Mouse (Mus musculus) hindbrain, postnatal 0 days (tissue): ENCODE measurements at regions not wholly inside any gene's neighbourhood (a gene's known extent, or its start where the extent isn't known, plus 50 kb on each side); places are given as distances from the start of the nearest gene placed in this dataset.

Experiments used
- ATAC-seq: fragments of 200-750 bp; cut with Nextera tagmentation; 2 replicates; pipeline ENCODE4 v1.8.0; 2017; ENCODE audit warnings: mild to moderate bottlenecking, moderate TSS enrichment, moderate library complexity
- DNase-seq: peaks from one replicate; pipeline ENCODE4 v3.0.0-alpha.2; 2015; ENCODE audit warnings: low spot score
- H3K27ac ChIP-seq: fragments of 300-500 bp; sonication (generic); 2 replicates; pipeline ENCODE4 v1.5.1; 2014; ENCODE audit warnings: mild to moderate bottlenecking
- H3K27me3 ChIP-seq: fragments of 300-500 bp; sonication (generic); 2 replicates; pipeline ENCODE4 v1.6.1; 2014; ENCODE audit warnings: low read length, mixed read lengths; ENCODE audit not compliant: insufficient read depth
- H3K36me3 ChIP-seq: fragments of 300-500 bp; sonication (generic); 2 replicates; pipeline ENCODE4 v1.6.1; 2014; ENCODE audit warnings: low read length, mixed read lengths; ENCODE audit not compliant: insufficient read depth
- H3K4me1 ChIP-seq: fragments of 300-500 bp; sonication (generic); 2 replicates; pipeline ENCODE4 v1.6.1; 2014; ENCODE audit warnings: antibody characterized with exemption, low read length, mixed read lengths; ENCODE audit not compliant: insufficient read depth
- H3K4me2 ChIP-seq: fragments of 300-500 bp; sonication (generic); 2 replicates; pipeline ENCODE4 v1.6.1; 2014; ENCODE audit warnings: low read depth, mild to moderate bottlenecking, low read length, moderate library complexity, mixed read lengths
- H3K4me3 ChIP-seq: fragments of 300-500 bp; sonication (generic); 2 replicates; pipeline ENCODE4 v1.5.1; 2014; ENCODE audit warnings: low read length
- H3K9ac ChIP-seq: fragments of 300-500 bp; sonication (generic); replicated peaks from 2 replicates; pipeline ENCODE4 v1.6.1; 2014; ENCODE audit warnings: mild to moderate bottlenecking, low read length, moderate library complexity, mixed read lengths
- H3K9me3 ChIP-seq: fragments of 300-500 bp; sonication (generic); 2 replicates; pipeline ENCODE4 v1.6.1; 2016; ENCODE audit warnings: low read length, mixed read lengths
- CTCF ChIP-seq: IDR thresholded peaks from 2 replicates; pipeline ENCODE4 v1.5.1; 2016; ENCODE audit warnings: antibody characterized with exemption, control low read depth, low read depth
- WGBS: fragments of 180-500 bp; shearing (Covaris S2); extraction: QIAGEN DNeasy Blood & Tissue Kit; methylation state at CpG from one replicate; pipeline ENCODE4 v1.1.7; 2014; 5-methylcytosine and 5-hydroxymethylcytosine counted together

DNA sequence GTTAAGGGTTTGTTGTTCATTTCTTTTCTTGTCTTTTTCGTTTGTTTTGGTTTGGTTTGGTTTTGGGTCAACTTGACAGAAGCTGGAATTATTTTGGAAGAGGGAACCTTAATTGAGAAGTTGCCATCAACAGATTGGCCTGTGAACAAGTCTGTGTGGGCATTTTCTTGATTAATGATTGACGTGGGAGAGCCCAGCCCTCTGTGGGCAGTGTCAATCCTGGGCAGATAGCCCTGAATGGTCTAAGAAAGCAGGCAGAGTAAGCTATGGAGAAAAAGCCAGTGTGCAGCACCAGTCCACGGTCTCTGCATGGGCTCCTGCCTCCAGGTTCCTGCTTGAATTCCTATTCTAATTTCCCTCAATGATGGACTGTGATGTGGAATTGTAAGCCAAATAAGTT is 1031.4 kb downstream of the 9330182O14Rik start:
- Histone ChIP-seq H3K9me3 (no peaks in the 10 kb centered on the region), H3K4me3 (no peak overlapping the region), H3K36me3 (no peaks in the 10 kb centered on the region), H3K27ac (no peak overlapping the region), H3K9ac (no peak overlapping the region), H3K4me2 (no peak overlapping the region), H3K4me1 (no peaks in the 10 kb centered on the region), H3K27me3 (no peaks in the 10 kb centered on the region)
- no peak for TF ChIP-seq CTCF
- WGBS, result 74% methylated on average over 3 of the region's 3 CpGs
- DNase-seq (no peak), ATAC-seq (no peak)

DNA sequence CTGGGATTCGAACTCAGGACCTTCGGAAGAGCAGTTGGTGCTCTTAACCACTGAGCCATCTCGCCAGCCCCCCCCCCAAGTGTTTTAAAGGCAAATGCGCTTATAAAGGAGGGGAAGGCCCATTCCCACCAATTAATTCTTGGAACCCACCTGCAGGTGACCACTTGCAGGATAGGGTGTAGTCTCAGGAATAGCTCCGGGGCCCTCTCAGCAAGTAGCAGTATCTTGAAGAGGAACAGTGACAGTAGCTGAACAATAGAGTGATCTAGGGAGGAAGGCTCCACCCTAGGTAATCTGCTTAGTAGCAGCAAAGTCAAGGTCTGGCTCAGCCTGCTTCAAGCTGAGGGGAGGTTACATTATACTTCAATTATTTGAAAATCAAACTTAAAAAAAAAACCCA is 1056.6 kb downstream of the 9330182O14Rik start:
- no peak for TF ChIP-seq CTCF
- H3K27me3 ChIP-seq, result no peaks in the 10 kb centered on the region
- 83% methylated on average over 5 of the region's 5 CpGs for WGBS
- H3K4me2 ChIP-seq, result no peak overlapping the region
- H3K9ac ChIP-seq, result no peak overlapping the region
- H3K27ac ChIP-seq, result no peak overlapping the region
- no peaks in the 10 kb centered on the region for H3K9me3 ChIP-seq
- DNase-seq, result no peak
- no peak for ATAC-seq
- H3K4me3 ChIP-seq, result no peak overlapping the region
- H3K36me3 ChIP-seq, result no peaks in the 10 kb centered on the region
- no peaks in the 10 kb centered on the region for H3K4me1 ChIP-seq

DNA sequence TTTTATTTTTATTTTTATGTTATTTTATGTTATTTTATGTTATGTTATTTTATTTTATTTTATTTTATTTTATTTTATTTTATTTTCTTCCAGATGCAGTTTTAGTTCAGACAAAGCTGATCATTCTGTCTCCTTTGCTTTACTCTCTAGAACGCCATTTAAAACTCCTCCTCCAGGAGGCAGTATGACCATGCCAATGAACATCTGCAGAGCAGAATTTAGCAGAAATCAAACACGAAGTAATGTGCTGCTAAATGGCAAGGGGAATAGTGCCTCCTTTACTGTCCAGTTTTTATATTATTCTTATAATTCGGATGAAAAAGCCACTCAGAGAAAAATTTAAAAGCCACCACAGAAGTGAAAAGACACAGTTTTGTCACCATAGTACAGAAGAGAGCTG is 1059.1 kb downstream of the 9330182O14Rik start:
- Histone ChIP-seq H3K4me1 (no peaks in the 10 kb centered on the region), H3K4me2 (no peak overlapping the region), H3K9me3 (no peaks in the 10 kb centered on the region), H3K36me3 (no peaks in the 10 kb centered on the region), H3K4me3 (no peak overlapping the region), H3K9ac (no peak overlapping the region), H3K27me3 (no peaks in the 10 kb centered on the region), H3K27ac (no peak overlapping the region)
- 32% methylated on average over 3 of the region's 3 CpGs for WGBS
- ATAC-seq (peak; percentile 76), DNase-seq (peak; percentile 81)
- peak; percentile 76 for TF ChIP-seq CTCF

DNA sequence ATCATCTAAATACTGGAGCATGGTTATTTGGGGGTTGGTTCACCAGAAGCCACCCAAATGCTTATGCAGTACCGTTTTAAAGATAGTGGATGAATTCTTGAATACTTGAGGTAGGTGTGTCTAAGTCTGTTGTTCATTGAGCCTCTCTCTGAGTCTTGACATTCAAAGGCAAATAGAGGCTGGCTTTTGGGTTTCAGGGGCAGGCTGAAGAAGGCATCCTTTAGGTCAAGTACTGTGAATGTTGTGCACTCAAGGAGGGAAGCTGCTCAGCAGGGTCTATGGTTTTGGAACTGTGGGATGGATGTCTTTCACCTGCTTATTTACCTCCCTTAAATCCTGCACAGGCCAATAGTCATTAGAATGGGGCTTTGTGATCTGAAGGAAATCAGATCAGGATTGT is 1089.6 kb downstream of the 9330182O14Rik start:
- DNase-seq (no peak), ATAC-seq (no peak)
- no peak overlapping the region for H3K27ac ChIP-seq
- H3K4me2 ChIP-seq, result no peak overlapping the region
- H3K9ac ChIP-seq, result no peak overlapping the region
- H3K4me1 ChIP-seq, result no peaks in the 10 kb centered on the region
- H3K36me3 ChIP-seq, result no peaks in the 10 kb centered on the region
- 78% methylated on average over 1 of the region's 1 CpGs for WGBS
- H3K27me3 ChIP-seq, result no peaks in the 10 kb centered on the region
- H3K4me3 ChIP-seq, result no peak overlapping the region
- TF ChIP-seq CTCF, result no peak
- no peaks in the 10 kb centered on the region for H3K9me3 ChIP-seq

DNA sequence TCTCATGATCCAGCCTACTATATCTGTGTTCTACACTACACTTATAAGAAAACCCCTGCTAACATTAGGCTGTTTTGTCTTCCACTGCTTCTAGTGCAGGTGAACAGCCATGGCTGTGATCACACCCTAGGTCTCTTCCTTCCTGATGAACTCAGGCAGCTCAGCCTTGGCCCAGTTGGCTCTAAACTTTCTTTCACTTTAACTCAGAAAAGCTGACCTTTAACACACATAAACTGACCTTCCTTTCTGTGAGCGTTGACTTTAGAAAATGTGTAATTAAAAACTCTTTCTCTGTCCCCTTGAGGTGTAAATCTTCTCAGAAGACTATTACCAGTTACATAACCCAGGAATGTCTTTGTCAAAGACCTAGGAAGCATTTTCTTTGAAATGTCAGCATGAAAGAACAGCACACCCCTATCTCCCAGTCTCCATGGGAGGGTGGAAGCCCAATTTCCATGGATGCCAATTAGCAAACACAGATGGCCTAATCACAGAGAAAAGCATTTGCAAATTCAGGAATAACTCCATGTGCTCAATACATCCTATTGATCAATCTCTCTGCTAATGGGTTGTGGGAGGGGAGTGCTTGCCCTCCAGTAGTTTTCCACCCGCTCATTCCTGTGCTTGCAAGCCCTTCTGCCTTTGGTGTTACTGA is 1098.4 kb downstream of the 9330182O14Rik start:
- no peak for TF ChIP-seq CTCF
- Histone ChIP-seq H3K9ac (no peak overlapping the region), H3K9me3 (no peaks in the 10 kb centered on the region), H3K27ac (no peak overlapping the region), H3K36me3 (no peaks in the 10 kb centered on the region), H3K4me2 (no peak overlapping the region), H3K27me3 (no peaks in the 10 kb centered on the region), H3K4me1 (no peaks in the 10 kb centered on the region), H3K4me3 (no peak overlapping the region)
- no peak for DNase-seq
- no peak for ATAC-seq
- WGBS, result 51% methylated on average over 2 of the region's 2 CpGs
